Mouse (Mus musculus) testis, adult 2 months (tissue): ENCODE results near the gene Ccnd2. TPM values are rescaled to one million over a fixed set of nuclear protein-coding genes. Genes with fewer than 3 reads are reported as not detected.

Source experiments
- H3K27ac ChIP-seq: fragments of 200-500 bp; 2 replicates; pipeline ENCODE4 v1.5.1; 2012; ENCODE audit warnings: low read depth, low read length; ENCODE audit not compliant: control insufficient read depth, insufficient read depth
- H3K27me3 ChIP-seq: fragments of 200-500 bp; 2 replicates; pipeline ENCODE4 v1.6.1; 2012; ENCODE audit warnings: mild to moderate bottlenecking, low read length, moderate library complexity; ENCODE audit not compliant: control insufficient read depth, insufficient read depth
- H3K36me3 ChIP-seq: fragments of 200-500 bp; 2 replicates; pipeline ENCODE4 v1.6.1; 2012; ENCODE audit warnings: mild to moderate bottlenecking, low read length; ENCODE audit not compliant: control insufficient read depth, insufficient read depth
- H3K4me1 ChIP-seq: fragments of 200-500 bp; 2 replicates; pipeline ENCODE4 v1.6.1; 2012; ENCODE audit warnings: low read length; ENCODE audit not compliant: control insufficient read depth, insufficient read depth
- H3K4me3 ChIP-seq: fragments of 200-500 bp; 2 replicates; pipeline ENCODE4 v1.5.1; 2012; ENCODE audit warnings: low read depth, mild to moderate bottlenecking, low read length, moderate library complexity, mixed read lengths; ENCODE audit not compliant: control insufficient read depth
- CTCF ChIP-seq: fragments of 200-500 bp; IDR thresholded peaks from 2 replicates; pipeline ENCODE4 v1.5.1; 2012; ENCODE audit warnings: low read depth, mild to moderate bottlenecking, inconsistent platforms, low read length, moderate library complexity; ENCODE audit not compliant: control insufficient read depth, insufficient read depth, insufficient replicate concordance
- POLR2A ChIP-seq: fragments of 200-500 bp; IDR thresholded peaks from 2 replicates; pipeline ENCODE4 v1.6.1; 2012; ENCODE audit warnings: low read depth, mild to moderate bottlenecking, inconsistent platforms, low read length, moderate library complexity; ENCODE audit not compliant: control insufficient read depth
- polyA plus RNA-seq: library from polyadenylated mRNA; depleted of rRNA; stranded (reverse); fragments of >200 nt; gene quantifications from 2 replicates; pipeline ENCODE4 v1.2.3, GENCODE M21; 2012

Ccnd2 gene
- polyA plus RNA-seq, 1 experiment, result 4.3 TPM

- TF ChIP-seq CTCF, result no peak
- TF ChIP-seq POLR2A, result no peak
- no peaks in the 10 kb centered on the region for H3K4me1 ChIP-seq
- H3K4me3 ChIP-seq, result no peak overlapping the region
- no peak overlapping the region for H3K27ac ChIP-seq
- no peaks in the 10 kb centered on the region for H3K36me3 ChIP-seq
- H3K27me3 ChIP-seq, result no peaks in the 10 kb centered on the region
These were observed 18.7 kb upstream of the Ccnd2 start for GRCm38 (mm10) chr6:127170734-127171133.

- TF ChIP-seq POLR2A (no peak), CTCF (no peak)
- Histone ChIP-seq H3K4me1 (no peaks in the 10 kb centered on the region), H3K36me3 (no peaks in the 10 kb centered on the region), H3K27ac (no peak overlapping the region), H3K27me3 (no peaks in the 10 kb centered on the region), H3K4me3 (no peak overlapping the region)
These were observed 13.7 kb upstream of the Ccnd2 start for GRCm38 (mm10) chr6:127165663-127166062.

- no peak overlapping the region for H3K27ac ChIP-seq
- H3K4me1 ChIP-seq, result no peaks in the 10 kb centered on the region
- H3K36me3 ChIP-seq, result no peaks in the 10 kb centered on the region
- H3K4me3 ChIP-seq, result no peak overlapping the region
- no peak for TF ChIP-seq POLR2A
- no peak for TF ChIP-seq CTCF
- H3K27me3 ChIP-seq, result no peaks in the 10 kb centered on the region
These were observed 10.8 kb upstream of the Ccnd2 start for GRCm38 (mm10) chr6:127162842-127163241.

GRCm38 (mm10) chr6:127157321-127157720 is 5.3 kb upstream of the Ccnd2 start:
- no peak overlapping the region for H3K4me3 ChIP-seq
- peaks cover 11% of the 10 kb centered on the region for H3K27me3 ChIP-seq
- H3K4me1 ChIP-seq, result peaks cover 6% of the 10 kb centered on the region
- no peak overlapping the region for H3K27ac ChIP-seq
- H3K36me3 ChIP-seq, result no peaks in the 10 kb centered on the region
- TF ChIP-seq POLR2A, result no peak
- TF ChIP-seq CTCF, result no peak

GRCm38 (mm10) chr6:127155468-127155867 is 3.5 kb upstream of the Ccnd2 start:
- Histone ChIP-seq H3K27ac (no peak overlapping the region), H3K4me1 (peaks cover 7% of the 10 kb centered on the region), H3K36me3 (no peaks in the 10 kb centered on the region), H3K27me3 (peaks cover 11% of the 10 kb centered on the region), H3K4me3 (peak overlapping the region; percentile 9; the same call in 1 of the 2 replicates)
- no peak for TF ChIP-seq POLR2A
- TF ChIP-seq CTCF, result no peak

GRCm38 (mm10) chr6:127154708-127155268 is 2.8 kb upstream of the Ccnd2 start:
- no peak for TF ChIP-seq CTCF
- H3K27me3 ChIP-seq, result peaks cover 11% of the 10 kb centered on the region
- peak overlapping the region; percentile 43 for H3K4me3 ChIP-seq
- no peak overlapping the region for H3K27ac ChIP-seq
- no peaks in the 10 kb centered on the region for H3K36me3 ChIP-seq
- peaks cover 12% of the 10 kb centered on the region for H3K4me1 ChIP-seq

- TF ChIP-seq CTCF (no peak), POLR2A (no peak)
- Histone ChIP-seq H3K27ac (no peak overlapping the region), H3K4me3 (peak overlapping the region; percentile 43), H3K36me3 (no peaks in the 10 kb centered on the region), H3K4me1 (peaks cover 12% of the 10 kb centered on the region), H3K27me3 (peaks cover 12% of the 10 kb centered on the region)
These were observed 2.1 kb upstream of the Ccnd2 start for GRCm38 (mm10) chr6:127153972-127154707.
